In the genomic region with DNA sequence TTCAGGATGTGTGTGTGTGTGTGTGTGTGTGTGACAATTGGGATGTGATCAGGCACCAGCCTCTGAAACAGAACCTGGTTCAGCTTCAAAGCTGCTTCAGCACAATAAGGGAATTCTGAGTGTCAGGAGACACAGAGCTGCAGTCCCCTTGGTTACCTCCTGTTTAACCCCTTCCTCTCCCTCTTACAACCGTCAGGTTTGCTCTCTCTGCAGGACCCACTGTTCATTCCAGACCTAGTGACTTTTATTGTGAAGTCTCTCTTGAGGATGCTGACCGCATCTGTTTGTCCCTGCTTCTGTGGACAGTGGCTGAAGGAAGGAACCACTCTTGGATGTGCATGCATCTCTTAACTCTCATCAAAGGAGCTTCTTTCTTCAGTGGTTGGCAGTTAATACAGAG, we compare ENCODE assay signal across 17 mouse cellular contexts. TPM values are rescaled to one million over a fixed set of nuclear protein-coding genes. Genes with fewer than 3 reads are reported as not detected.
DNase-seq lines count a peak whose midpoint lies in the region; ATAC-seq and TF ChIP-seq lines count a peak whose summit lies in the region.
"Had no signal": no experiment of that assay in that cellular context is flagged by ENCODE, and none has a peak within 500 bp of the region (broad histone marks: within the 10 kb centered on the region; RNA-seq: fewer than 3 reads in every experiment).

No protein-coding gene starts in this region.

- H3K9ac ChIP-seq in embryonic facial prominence, embryonic 11.5 days (replicated peaks; ENCODE audit: low read length): no peak overlapping the region
- H3K9ac ChIP-seq in kidney, postnatal 0 days (ENCODE audit: low read depth, low read length): no peak overlapping the region
- H3K9ac ChIP-seq in midbrain, embryonic 13.5 days (replicated peaks): no peak overlapping the region
- no peak overlapping the region for H3K9ac ChIP-seq in midbrain, embryonic 15.5 days
- H3K9ac ChIP-seq: forebrain, embryonic 13.5 days; limb, embryonic 13.5 days; liver, embryonic 14.5 days had no signal

- H3K36me3 ChIP-seq in embryonic facial prominence, embryonic 11.5 days (replicated peaks; ENCODE audit: control insufficient read depth, insufficient read depth, low read depth, low read length): no peaks in the 10 kb centered on the region
- H3K36me3 ChIP-seq in embryonic facial prominence, embryonic 10.5 days (replicated peaks): no peaks in the 10 kb centered on the region
- no peaks in the 10 kb centered on the region for H3K36me3 ChIP-seq in kidney, postnatal 0 days (ENCODE audit: insufficient read depth, low read length)
- no peaks in the 10 kb centered on the region for H3K36me3 ChIP-seq in midbrain, embryonic 13.5 days
- H3K36me3 ChIP-seq in midbrain, embryonic 15.5 days (replicated peaks): no peaks in the 10 kb centered on the region
- H3K36me3 ChIP-seq: limb, embryonic 13.5 days had no signal

- no peaks in the 10 kb centered on the region for H3K9me3 ChIP-seq in embryonic facial prominence, embryonic 11.5 days (replicated peaks; ENCODE audit: control insufficient read depth, low read length)
- 0 out of 2 replicates have a peak, but pooled peaks cover 4% of the 10 kb centered on the region for H3K9me3 ChIP-seq in embryonic facial prominence, embryonic 10.5 days
- H3K9me3 ChIP-seq in kidney, postnatal 0 days (replicated peaks; ENCODE audit: low read length): no peaks in the 10 kb centered on the region
- H3K9me3 ChIP-seq in midbrain, embryonic 13.5 days: 0 out of 2 replicates have a peak, but pooled peaks cover 4% of the 10 kb centered on the region
- H3K9me3 ChIP-seq in midbrain, embryonic 15.5 days: no peaks in the 10 kb centered on the region
- H3K9me3 ChIP-seq: forebrain, embryonic 13.5 days had no signal

- WGBS in embryonic facial prominence, embryonic 11.5 days: 14% methylated on average over 2 of the region's 2 CpGs
- 22% methylated on average over 2 of the region's 2 CpGs for WGBS in embryonic facial prominence, embryonic 10.5 days
- WGBS in kidney, postnatal 0 days: 28% methylated on average over 2 of the region's 2 CpGs
- 7% methylated on average over 2 of the region's 2 CpGs for WGBS in midbrain, embryonic 13.5 days
- WGBS in midbrain, embryonic 15.5 days: 13% methylated on average over 2 of the region's 2 CpGs

- DNase-seq in embryonic facial prominence, embryonic 11.5 days (ENCODE audit: low spot score): peak; percentile 7
- DNase-seq in embryonic facial prominence, embryonic 10.5 days (ENCODE audit: low spot score): no peak
- DNase-seq in kidney, postnatal 0 days (ENCODE audit: low spot score): peak; percentile 58
- DNase-seq in kidney, postnatal 25 days: no peak
- DNase-seq in lung, postnatal 4 days: peak; percentile 29 to 35
- DNase-seq in layer of hippocampus, adult 2 months (ENCODE audit: low spot score in 2 of 2): no peak
- DNase-seq: adrenal gland, adult 8-10 months; cerebellum, adult 11-12 months; kidney, postnatal 14 days; thymus, adult 18-20 months had no signal

- no peak overlapping the region for H3K4me3 ChIP-seq in embryonic facial prominence, embryonic 11.5 days (ENCODE audit: low read depth, low read length)
- H3K4me3 ChIP-seq in embryonic facial prominence, embryonic 10.5 days: no peak overlapping the region
- H3K4me3 ChIP-seq in kidney, postnatal 0 days (replicated peaks; ENCODE audit: low read depth, low read length): no peak overlapping the region
- no peak overlapping the region for H3K4me3 ChIP-seq in midbrain, embryonic 13.5 days (replicated peaks)
- no peak overlapping the region for H3K4me3 ChIP-seq in midbrain, embryonic 15.5 days
- no peak overlapping the region for H3K4me3 ChIP-seq in layer of hippocampus, adult 2 months
- H3K4me3 ChIP-seq: forebrain, embryonic 13.5 days; limb, embryonic 13.5 days; megakaryocyte, embryonic 14.5 days had no signal

- no peak for TF ChIP-seq CTCF in kidney, postnatal 0 days (IDR thresholded peaks at IDR 0.05; ENCODE audit: low read depth)
- no peak for TF ChIP-seq CTCF in layer of hippocampus, adult 2 months (conservative IDR thresholded peaks at IDR 0.05)

- H3K27ac ChIP-seq in embryonic facial prominence, embryonic 11.5 days (replicated peaks; ENCODE audit: low read depth, low read length): no peak overlapping the region
- no peak overlapping the region for H3K27ac ChIP-seq in embryonic facial prominence, embryonic 10.5 days (replicated peaks)
- no peak overlapping the region for H3K27ac ChIP-seq in kidney, postnatal 0 days
- H3K27ac ChIP-seq in midbrain, embryonic 13.5 days: no peak overlapping the region
- H3K27ac ChIP-seq in midbrain, embryonic 15.5 days: no peak overlapping the region
- no peak overlapping the region for H3K27ac ChIP-seq in layer of hippocampus, adult 2 months
- H3K27ac ChIP-seq: forebrain, embryonic 13.5 days; limb, embryonic 13.5 days; liver, embryonic 14.5 days had no signal

- H3K4me1 ChIP-seq in embryonic facial prominence, embryonic 11.5 days (ENCODE audit: control insufficient read depth, insufficient read depth, low read length): no peaks in the 10 kb centered on the region
- H3K4me1 ChIP-seq in embryonic facial prominence, embryonic 10.5 days: peaks cover 12% of the 10 kb centered on the region
- no peaks in the 10 kb centered on the region for H3K4me1 ChIP-seq in kidney, postnatal 0 days (replicated peaks; ENCODE audit: insufficient read depth, low read length)
- H3K4me1 ChIP-seq in midbrain, embryonic 13.5 days (replicated peaks): 0 out of 2 replicates have a peak, but pooled peaks cover 8% of the 10 kb centered on the region
- H3K4me1 ChIP-seq in midbrain, embryonic 15.5 days: no peaks in the 10 kb centered on the region
- H3K4me1 ChIP-seq: forebrain, embryonic 13.5 days had no signal

- ATAC-seq in embryonic facial prominence, embryonic 11.5 days (replicated peaks; ENCODE audit: insufficient number of reproducible peaks, low FRiP score, low TSS enrichment, low read depth): no peak
- ATAC-seq in kidney, postnatal 0 days (replicated peaks; ENCODE audit: low FRiP score, low read depth): 0 out of 2 replicates have a peak, but pooled peaks have one; percentile 33
- ATAC-seq in midbrain, embryonic 13.5 days: peak; percentile 34; the same call in 1 of the 2 replicates
- ATAC-seq in midbrain, embryonic 15.5 days (replicated peaks): no peak
- ATAC-seq: forebrain, embryonic 13.5 days had no signal

- no peak overlapping the region for H3K4me2 ChIP-seq in embryonic facial prominence, embryonic 11.5 days (ENCODE audit: low read depth, low read length)
- H3K4me2 ChIP-seq in kidney, postnatal 0 days (ENCODE audit: low read length): no peak overlapping the region
- H3K4me2 ChIP-seq in midbrain, embryonic 13.5 days (replicated peaks): no peak overlapping the region
- H3K4me2 ChIP-seq in midbrain, embryonic 15.5 days: no peak overlapping the region
- H3K4me2 ChIP-seq: forebrain, embryonic 13.5 days; limb, embryonic 13.5 days had no signal

- no peaks in the 10 kb centered on the region for H3K27me3 ChIP-seq in embryonic facial prominence, embryonic 11.5 days (ENCODE audit: control insufficient read depth, insufficient read depth, low read length)
- no peaks in the 10 kb centered on the region for H3K27me3 ChIP-seq in embryonic facial prominence, embryonic 10.5 days (replicated peaks; ENCODE audit: low read depth, poor library complexity, severe bottlenecking)
- no peaks in the 10 kb centered on the region for H3K27me3 ChIP-seq in kidney, postnatal 0 days (ENCODE audit: insufficient read depth, low read length)
- no peaks in the 10 kb centered on the region for H3K27me3 ChIP-seq in midbrain, embryonic 13.5 days
- no peaks in the 10 kb centered on the region for H3K27me3 ChIP-seq in midbrain, embryonic 15.5 days (replicated peaks)
- H3K27me3 ChIP-seq: forebrain, embryonic 13.5 days; limb, embryonic 13.5 days had no signal

RNA-seq across cellular contexts. Expression of a gene that starts 22.1 kb away (rescaled TPM):
- polyA plus RNA-seq in embryonic facial prominence, embryonic 11.5 days (2014; fragmentation: Nextera tagmentation; extraction: Ambion mirVana): 9.9 and 10.7 TPM in 2 replicates
- polyA plus RNA-seq in embryonic facial prominence, embryonic 10.5 days (2016; fragmentation: Nextera tagmentation; extraction: Ambion mirVana): 7.0 and 7.7 TPM in 2 replicates
- 26.9 and 28.5 TPM in 2 replicates for polyA plus RNA-seq in kidney, postnatal 0 days (2015; fragmentation: Nextera tagmentation; extraction: Ambion mirVana)
- 2.8 TPM in 2 replicates for polyA plus RNA-seq in midbrain, embryonic 13.5 days (2015; fragmentation: Nextera tagmentation; extraction: Ambion mirVana)
- 2.2 and 3.2 TPM in 2 replicates for polyA plus RNA-seq in midbrain, embryonic 15.5 days (2015; fragmentation: Nextera tagmentation; extraction: Ambion mirVana)
- 1 to 10 TPM; 6.4 to 6.6 TPM for total RNA-seq in layer of hippocampus, adult 2 months (2021)

RNA-seq across cellular contexts. Expression of a gene that starts 24.8 kb away (rescaled TPM):
- polyA plus RNA-seq in embryonic facial prominence, embryonic 11.5 days (2014; fragmentation: Nextera tagmentation; extraction: Ambion mirVana): 71.3 and 83.4 TPM in 2 replicates
- 52.3 and 52.7 TPM in 2 replicates for polyA plus RNA-seq in embryonic facial prominence, embryonic 10.5 days (2016; fragmentation: Nextera tagmentation; extraction: Ambion mirVana)
- polyA plus RNA-seq in kidney, postnatal 0 days (2015; fragmentation: Nextera tagmentation; extraction: Ambion mirVana): 61.0 and 62.1 TPM in 2 replicates
- polyA plus RNA-seq in midbrain, embryonic 13.5 days (2015; fragmentation: Nextera tagmentation; extraction: Ambion mirVana): 62.5 and 70.9 TPM in 2 replicates
- polyA plus RNA-seq in midbrain, embryonic 15.5 days (2015; fragmentation: Nextera tagmentation; extraction: Ambion mirVana): 77.2 and 77.4 TPM in 2 replicates
- total RNA-seq in layer of hippocampus, adult 2 months (2021): 10 to 100 TPM; 89.3 to 97.2 TPM

RNA-seq across cellular contexts. Expression of a gene that starts 27.5 kb away (rescaled TPM):
- 0.15 TPM in 1 of 2 replicates, not detected in the other for polyA plus RNA-seq in embryonic facial prominence, embryonic 11.5 days (2014; fragmentation: Nextera tagmentation; extraction: Ambion mirVana)
- polyA plus RNA-seq in embryonic facial prominence, embryonic 10.5 days (2016; fragmentation: Nextera tagmentation; extraction: Ambion mirVana): 0.17 TPM in 1 of 2 replicates, not detected in the other
- polyA plus RNA-seq in kidney, postnatal 0 days (2015; fragmentation: Nextera tagmentation; extraction: Ambion mirVana): 4.0 and 4.1 TPM in 2 replicates
- not detected in 2 replicates for polyA plus RNA-seq in midbrain, embryonic 13.5 days (2015; fragmentation: Nextera tagmentation; extraction: Ambion mirVana)
- 0.06 TPM in 1 of 2 replicates, not detected in the other for polyA plus RNA-seq in midbrain, embryonic 15.5 days (2015; fragmentation: Nextera tagmentation; extraction: Ambion mirVana)
- total RNA-seq in layer of hippocampus, adult 2 months (2021): not detected
- total RNA-seq: left cerebral cortex, postnatal 10 days had no signal
- polyA plus RNA-seq: forebrain, embryonic 13.5 days had no signal

Comparison
In these comparisons a context has a peak if more than half of its experiments do, and no peak if none do; other contexts are left out.
1. ATAC-seq: peak in kidney, postnatal 0 days (single experiment) and midbrain, embryonic 13.5 days (single experiment); none in embryonic facial prominence, embryonic 11.5 days (single experiment) and midbrain, embryonic 15.5 days (single experiment).
2. DNase-seq: peak in embryonic facial prominence, embryonic 11.5 days (single experiment), kidney, postnatal 0 days (single experiment) and lung, postnatal 4 days (2 of 2); none in embryonic facial prominence, embryonic 10.5 days (single experiment), kidney, postnatal 25 days (0 of 2) and layer of hippocampus, adult 2 months (0 of 2).